Mouse (Mus musculus) mesoderm, embryonic 11.5 days (tissue): Measurements from ENCODE around the gene Kmt2c.
A peak's percentile ranks its signal among the peaks of the same experiment; 100 is the strongest.
"Not testable (repeated sequence)": the region's sequence is repeated elsewhere in the genome, so short reads cannot be mapped to it uniquely, and the experiment has no call there.

Experiments used
- DNase-seq: peaks from one replicate; pipeline ENCODE4 v3.0.0-alpha.2; 2012; ENCODE audit warnings: low read depth, low spot score

The Kmt2c gene

GRCm38 (mm10) chr5:25515767-25516166, 17.2 kb upstream of the Kmt2c start, which contains the start of gene Cct8l1:
Gene Cct8l1, plus strand, starts transcription at chr5:25516067.
- DNase-seq, result no peak

GRCm38 (mm10) chr5:25506041-25506440, 7.5 kb upstream of the Kmt2c start:
- no peak for DNase-seq

- DNase-seq, result no peak
Measured at GRCm38 (mm10) chr5:25500686-25501085, 2.1 kb upstream of the Kmt2c start.

GRCm38 (mm10) chr5:25499423-25500398, 1.1 kb upstream of the Kmt2c start:
- peak; percentile 97 for DNase-seq

- DNase-seq, result peak; percentile 84
Measured at GRCm38 (mm10) chr5:25498821-25499422, 339 bp upstream of the Kmt2c start.

GRCm38 (mm10) chr5:25497720-25498345, 750 bp downstream of the Kmt2c start:
- DNase-seq, result peak; percentile 40

GRCm38 (mm10) chr5:25497369-25497719, 1.2 kb downstream of the Kmt2c start:
- peak; percentile 6 for DNase-seq

GRCm38 (mm10) chr5:25496652-25497051, 1.9 kb downstream of the Kmt2c start:
- DNase-seq, result no peak

- no peak for DNase-seq
Measured at GRCm38 (mm10) chr5:25478863-25479262, 19.7 kb downstream of the Kmt2c start.

GRCm38 (mm10) chr5:25475789-25476188, 22.8 kb downstream of the Kmt2c start:
- DNase-seq, result no peak

- DNase-seq, result peak; percentile 60
Measured at GRCm38 (mm10) chr5:25472070-25472469, 26.5 kb downstream of the Kmt2c start.

- no peak for DNase-seq
Measured at GRCm38 (mm10) chr5:25461956-25462355, 36.6 kb downstream of the Kmt2c start.

- not testable (repeated sequence) for DNase-seq
Measured at GRCm38 (mm10) chr5:25455432-25455831, 43.2 kb downstream of the Kmt2c start.

GRCm38 (mm10) chr5:25452691-25453090, 45.9 kb downstream of the Kmt2c start:
- no peak for DNase-seq

GRCm38 (mm10) chr5:25437508-25437907, 61.1 kb downstream of the Kmt2c start:
- no peak for DNase-seq

- DNase-seq, result peak; percentile 51
Measured at GRCm38 (mm10) chr5:25436081-25436480, 62.5 kb downstream of the Kmt2c start.

- DNase-seq, result no peak
Measured at GRCm38 (mm10) chr5:25422576-25422975, 76.0 kb downstream of the Kmt2c start.

GRCm38 (mm10) chr5:25420601-25421000, 78.0 kb downstream of the Kmt2c start:
- peak; percentile 52 for DNase-seq

- DNase-seq, result no peak
Measured at GRCm38 (mm10) chr5:25415382-25415781, 83.2 kb downstream of the Kmt2c start.

- no peak for DNase-seq
Measured at GRCm38 (mm10) chr5:25396727-25397126, 101.9 kb downstream of the Kmt2c start.

- DNase-seq, result no peak
Measured at GRCm38 (mm10) chr5:25392655-25393054, 105.9 kb downstream of the Kmt2c start.

- DNase-seq, result no peak
Measured at GRCm38 (mm10) chr5:25383581-25383980, 115.0 kb downstream of the Kmt2c start.
